Mouse (Mus musculus) intestine, postnatal 0 days (tissue): ENCODE measurements at regions not wholly inside any gene's neighbourhood (a gene's known extent, or its start where the extent isn't known, plus 50 kb on each side); places are given as distances from the start of the nearest gene placed in this dataset.

Source experiments
- ATAC-seq: fragments of 200-750 bp; cut with Nextera tagmentation; 2 replicates; pipeline ENCODE4 v1.8.0; 2017; ENCODE audit warnings: mild to moderate bottlenecking, moderate TSS enrichment, moderate library complexity
- H3K27ac ChIP-seq: fragments of 300-500 bp; sonication (generic); 2 replicates; pipeline ENCODE4 v1.5.1; 2014; ENCODE audit warnings: mild to moderate bottlenecking, low read depth, low read length, moderate library complexity
- H3K27me3 ChIP-seq: fragments of 300-500 bp; sonication (generic); replicated peaks from 2 replicates; pipeline ENCODE4 v1.6.1; 2014; ENCODE audit warnings: low read length, mixed read lengths; ENCODE audit not compliant: control insufficient read depth, insufficient read depth
- H3K36me3 ChIP-seq: fragments of 300-500 bp; sonication (generic); 2 replicates; pipeline ENCODE4 v1.6.1; 2014; ENCODE audit warnings: mild to moderate bottlenecking, moderate library complexity; ENCODE audit not compliant: control insufficient read depth, insufficient read depth
- H3K4me1 ChIP-seq: fragments of 300-500 bp; sonication (generic); replicated peaks from 2 replicates; pipeline ENCODE4 v1.6.1; 2014; ENCODE audit warnings: antibody characterized with exemption, low read length, mixed read lengths; ENCODE audit not compliant: control insufficient read depth, insufficient read depth
- H3K4me2 ChIP-seq: fragments of 300-500 bp; sonication (generic); replicated peaks from 2 replicates; pipeline ENCODE4 v1.6.1; 2014; ENCODE audit warnings: low read depth, mild to moderate bottlenecking, moderate library complexity
- H3K4me3 ChIP-seq: fragments of 300-500 bp; sonication (generic); 2 replicates; pipeline ENCODE4 v1.5.1; 2014; ENCODE audit warnings: low read depth, low read length
- H3K9ac ChIP-seq: fragments of 300-500 bp; sonication (generic); 2 replicates; pipeline ENCODE4 v1.6.1; 2014; ENCODE audit warnings: mild to moderate bottlenecking, low read depth, low read length
- H3K9me3 ChIP-seq: fragments of 300-500 bp; sonication (generic); 2 replicates; pipeline ENCODE4 v1.6.1; 2016; ENCODE audit warnings: mixed run types; ENCODE audit not compliant: control insufficient read depth
- CTCF ChIP-seq: sonication (generic); IDR thresholded peaks from 2 replicates; pipeline ENCODE4 v1.5.1; 2016; ENCODE audit warnings: low read depth, mild to moderate bottlenecking, control low read depth, antibody characterized with exemption, moderate library complexity
- WGBS: fragments of 180-500 bp; shearing (Covaris S2); extraction: QIAGEN DNeasy Blood & Tissue Kit; methylation state at CpG from one replicate; pipeline ENCODE4 v1.1.7; 2014; 5-methylcytosine and 5-hydroxymethylcytosine counted together

DNA sequence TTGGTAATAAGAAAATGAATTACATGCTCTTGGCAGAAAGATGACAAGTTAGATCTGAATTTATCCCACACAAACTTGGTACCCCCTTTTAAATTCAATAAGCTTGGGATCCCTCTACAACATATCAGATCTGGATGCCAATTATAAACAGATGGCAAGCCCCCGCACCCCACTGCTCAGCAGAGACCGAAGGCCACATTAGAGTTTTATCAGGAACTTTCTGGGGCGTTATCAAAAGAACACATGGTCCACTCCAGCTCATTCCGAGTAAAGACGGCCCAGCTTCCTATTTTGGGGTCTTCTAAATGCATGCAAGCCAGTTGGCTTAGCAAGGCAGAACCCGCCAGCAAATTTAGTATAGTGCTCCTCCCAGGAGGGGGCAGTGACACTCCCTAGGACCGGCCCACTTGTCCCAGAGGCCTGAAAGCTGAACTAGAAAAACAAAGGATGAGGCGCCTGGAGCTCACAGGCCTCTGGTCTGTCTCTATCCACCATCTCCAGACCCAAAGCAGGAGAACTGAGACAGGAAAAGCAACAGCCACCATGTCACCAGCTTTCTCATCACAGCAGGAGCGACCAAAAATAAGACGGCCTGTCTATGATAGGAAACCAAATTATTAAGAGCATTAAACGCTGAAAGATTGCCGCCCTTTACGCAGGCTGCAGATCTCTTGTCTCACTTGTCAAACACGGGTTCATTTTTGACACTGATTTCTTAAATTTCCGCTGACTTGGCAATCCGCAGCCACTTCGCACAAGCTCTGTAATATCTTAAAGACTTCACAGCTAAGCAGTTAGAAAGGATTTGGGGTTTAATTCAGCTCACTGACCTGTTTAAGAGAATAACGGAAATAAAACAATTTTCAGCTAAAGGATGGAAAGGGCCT is 117.2 kb upstream of the Satb2 start:
- 0 out of 2 replicates have a peak, but pooled peaks have one; percentile 16 for TF ChIP-seq CTCF
- H3K27me3 ChIP-seq, result no peaks in the 10 kb centered on the region
- no peaks in the 10 kb centered on the region for H3K4me1 ChIP-seq
- no peak overlapping the region for H3K9ac ChIP-seq
- H3K4me2 ChIP-seq, result no peak overlapping the region
- 78% methylated on average over 18 of the region's 18 CpGs for WGBS
- no peak overlapping the region for H3K4me3 ChIP-seq
- H3K27ac ChIP-seq, result no peak overlapping the region
- H3K36me3 ChIP-seq, result no peaks in the 10 kb centered on the region
- H3K9me3 ChIP-seq, result no peaks in the 10 kb centered on the region
- no peak for ATAC-seq

DNA sequence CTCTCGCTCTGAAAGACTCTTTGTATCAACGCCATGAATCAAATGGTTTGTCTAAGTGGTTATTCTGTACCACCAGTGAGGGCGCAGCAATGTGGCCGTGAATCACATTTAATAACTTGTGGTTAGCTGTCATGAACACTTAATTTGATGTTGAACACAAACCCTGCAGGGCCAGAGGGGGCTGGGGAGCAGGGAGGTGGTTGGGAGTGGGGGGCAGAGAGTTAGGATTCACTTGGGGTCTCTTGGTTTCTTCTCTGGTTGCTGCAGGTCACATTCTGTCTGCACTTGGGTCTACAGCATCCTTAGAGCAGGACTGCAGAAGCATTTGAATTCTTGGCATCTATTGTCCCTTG is 117.8 kb upstream of the Satb2 start:
- WGBS, result 72% methylated on average over 4 of the region's 4 CpGs
- no peak overlapping the region for H3K27ac ChIP-seq
- no peak overlapping the region for H3K9ac ChIP-seq
- ATAC-seq, result no peak
- no peak for TF ChIP-seq CTCF
- no peak overlapping the region for H3K4me2 ChIP-seq
- H3K4me1 ChIP-seq, result no peaks in the 10 kb centered on the region
- no peaks in the 10 kb centered on the region for H3K9me3 ChIP-seq
- no peaks in the 10 kb centered on the region for H3K27me3 ChIP-seq
- no peaks in the 10 kb centered on the region for H3K36me3 ChIP-seq
- H3K4me3 ChIP-seq, result no peak overlapping the region

DNA sequence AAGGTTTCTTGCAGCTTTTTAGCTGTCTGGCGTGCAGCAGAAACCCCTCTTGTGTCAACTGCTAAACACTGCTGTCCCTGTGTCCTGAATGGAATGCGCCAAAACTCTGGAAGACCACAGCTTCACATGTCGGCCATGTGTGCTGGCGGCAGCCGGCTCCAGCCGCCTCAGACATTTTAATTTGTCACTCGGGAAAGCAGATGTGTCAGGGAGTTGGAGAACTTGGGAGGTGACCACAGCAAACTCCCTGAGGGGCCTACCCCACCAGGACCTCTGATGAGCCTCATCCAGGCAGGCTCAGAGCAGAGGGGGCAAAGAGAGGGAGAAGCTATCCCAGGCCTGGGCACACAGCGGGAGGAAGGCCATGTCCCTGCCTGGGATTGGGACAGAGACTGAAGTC is 118.3 kb upstream of the Satb2 start:
- no peak for TF ChIP-seq CTCF
- Histone ChIP-seq H3K36me3 (no peaks in the 10 kb centered on the region), H3K4me1 (no peaks in the 10 kb centered on the region), H3K4me2 (no peak overlapping the region), H3K9me3 (no peaks in the 10 kb centered on the region), H3K27me3 (no peaks in the 10 kb centered on the region), H3K9ac (no peak overlapping the region), H3K27ac (no peak overlapping the region), H3K4me3 (no peak overlapping the region)
- 67% methylated on average over 8 of the region's 8 CpGs for WGBS
- no peak for ATAC-seq

- Histone ChIP-seq H3K27ac (no peak overlapping the region), H3K4me2 (no peak overlapping the region), H3K27me3 (no peaks in the 10 kb centered on the region), H3K36me3 (no peaks in the 10 kb centered on the region), H3K4me1 (no peaks in the 10 kb centered on the region), H3K4me3 (no peak overlapping the region), H3K9ac (no peak overlapping the region), H3K9me3 (no peaks in the 10 kb centered on the region)
- TF ChIP-seq CTCF, result no peak
- 75% methylated on average over 2 of the region's 2 CpGs for WGBS
- ATAC-seq, result no peak
Measured at GRCm38 (mm10) chr1:57100614-57101013, 122.2 kb upstream of the Satb2 start.

DNA sequence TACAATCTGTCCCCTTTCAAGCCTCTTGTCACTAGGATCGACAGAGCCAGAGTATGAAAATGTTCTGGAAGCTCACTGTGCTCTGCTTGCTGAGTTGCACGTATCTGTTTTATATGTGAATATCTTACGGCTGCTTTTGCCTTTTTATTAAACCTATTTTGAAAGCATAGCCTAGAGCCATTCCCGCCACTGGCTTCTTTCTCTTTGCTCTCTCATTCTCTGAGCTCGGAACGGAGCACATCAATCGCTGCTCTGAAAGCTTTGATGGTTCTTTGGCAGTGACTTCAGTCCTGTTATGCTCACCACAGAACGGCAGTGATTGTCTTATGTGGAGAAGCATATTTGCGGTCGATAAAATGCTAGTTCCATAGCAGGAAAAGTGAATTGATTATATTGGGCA is 128.9 kb upstream of the Satb2 start:
- no peak overlapping the region for H3K4me2 ChIP-seq
- no peak overlapping the region for H3K9ac ChIP-seq
- no peak for ATAC-seq
- no peaks in the 10 kb centered on the region for H3K9me3 ChIP-seq
- no peaks in the 10 kb centered on the region for H3K4me1 ChIP-seq
- no peak overlapping the region for H3K4me3 ChIP-seq
- no peaks in the 10 kb centered on the region for H3K36me3 ChIP-seq
- H3K27me3 ChIP-seq, result no peaks in the 10 kb centered on the region
- TF ChIP-seq CTCF, result no peak
- no peak overlapping the region for H3K27ac ChIP-seq
- WGBS, result 72% methylated on average over 10 of the region's 10 CpGs

DNA sequence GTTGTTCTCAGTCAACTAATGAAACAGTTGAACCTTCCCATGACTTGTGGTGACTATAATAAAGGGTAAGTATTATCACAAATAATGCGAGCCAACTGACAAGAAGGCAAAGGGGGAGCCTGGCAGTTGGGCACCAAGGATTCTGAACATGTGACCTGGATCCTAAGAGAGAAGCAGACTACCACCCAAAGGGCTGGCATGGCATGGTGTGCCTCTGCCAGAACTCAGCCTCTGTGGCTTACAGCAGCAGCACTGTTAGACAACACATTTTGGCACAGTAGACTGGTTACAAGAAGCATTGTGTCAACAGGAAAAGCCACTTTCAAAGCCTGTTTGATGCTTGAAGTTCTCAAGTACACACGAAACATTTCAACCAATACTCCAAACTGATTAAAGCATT is 142.2 kb upstream of the Satb2 start:
- no peak overlapping the region for H3K9ac ChIP-seq
- no peak overlapping the region for H3K27ac ChIP-seq
- H3K4me1 ChIP-seq, result no peaks in the 10 kb centered on the region
- no peaks in the 10 kb centered on the region for H3K27me3 ChIP-seq
- WGBS, result 87% methylated on average over 2 of the region's 2 CpGs
- no peaks in the 10 kb centered on the region for H3K9me3 ChIP-seq
- ATAC-seq, result no peak
- no peak overlapping the region for H3K4me3 ChIP-seq
- no peaks in the 10 kb centered on the region for H3K36me3 ChIP-seq
- TF ChIP-seq CTCF, result no peak
- no peak overlapping the region for H3K4me2 ChIP-seq
